Mouse (Mus musculus) embryonic facial prominence, embryonic 11.5 days (tissue): ENCODE measurements around the gene Gse1. TPM values are rescaled to one million over a fixed set of nuclear protein-coding genes. Genes with fewer than 3 reads are reported as not detected.

ENCODE experiments used
- ATAC-seq: fragments of 200-750 bp; cut with Nextera tagmentation; replicated peaks from 2 replicates; pipeline ENCODE4 v1.8.0; 2017; ENCODE audit warnings: low read depth; ENCODE audit not compliant: insufficient number of reproducible peaks, low FRiP score, low TSS enrichment
- DNase-seq: peaks from one replicate; pipeline ENCODE4 v3.0.0-alpha.2; 2015; ENCODE audit warnings: low spot score
- H3K27ac ChIP-seq: fragments of 300-500 bp; sonication (generic); replicated peaks from 2 replicates; pipeline ENCODE4 v1.5.1; 2014; ENCODE audit warnings: mild to moderate bottlenecking, low read depth, low read length, control low read depth
- H3K27me3 ChIP-seq: fragments of 300-500 bp; sonication (generic); 2 replicates; pipeline ENCODE4 v1.6.1; 2014; ENCODE audit warnings: mild to moderate bottlenecking, low read length, moderate library complexity, mixed read lengths; ENCODE audit not compliant: control insufficient read depth, insufficient read depth
- H3K36me3 ChIP-seq: fragments of 300-500 bp; sonication (generic); replicated peaks from 2 replicates; pipeline ENCODE4 v1.6.1; 2014; ENCODE audit warnings: low read depth, mild to moderate bottlenecking, low read length, moderate library complexity, mixed read lengths; ENCODE audit not compliant: control insufficient read depth, insufficient read depth
- H3K4me1 ChIP-seq: fragments of 300-500 bp; sonication (generic); 2 replicates; pipeline ENCODE4 v1.6.1; 2014; ENCODE audit warnings: low read length, mixed read lengths; ENCODE audit not compliant: control insufficient read depth, insufficient read depth
- H3K4me2 ChIP-seq: fragments of 300-500 bp; sonication (generic); 2 replicates; pipeline ENCODE4 v1.6.1; 2014; ENCODE audit warnings: low read depth, mild to moderate bottlenecking, control low read depth, low read length, moderate library complexity
- H3K4me3 ChIP-seq: fragments of 300-500 bp; sonication (generic); 2 replicates; pipeline ENCODE4 v1.5.1; 2014; ENCODE audit warnings: low read depth, low read length, control low read depth
- H3K9ac ChIP-seq: fragments of 300-500 bp; sonication (generic); replicated peaks from 2 replicates; pipeline ENCODE4 v1.6.1; 2014; ENCODE audit warnings: mild to moderate bottlenecking, control low read depth, low read length
- H3K9me3 ChIP-seq: fragments of 300-500 bp; sonication (generic); replicated peaks from 2 replicates; pipeline ENCODE4 v1.6.1; 2016; ENCODE audit warnings: mild to moderate bottlenecking, low read length, inconsistent platforms, mixed read lengths; ENCODE audit not compliant: control insufficient read depth
- WGBS: fragments of 180-500 bp; shearing (Covaris S2); extraction: QIAGEN DNeasy Blood & Tissue Kit; methylation state at CpG from one replicate; pipeline ENCODE4 v1.1.7; 2014; 5-methylcytosine and 5-hydroxymethylcytosine counted together
- polyA plus RNA-seq: library from polyadenylated mRNA; unstranded; fragments of >200 nt; fragmentation: Nextera tagmentation; extraction: Ambion mirVana; gene quantifications from 2 replicates; pipeline ENCODE4 v1.2.1, GENCODE M21; 2014

Gse1 gene
- polyA plus RNA-seq, 1 experiment from 2014 or later, result 8.1 TPM

DNA sequence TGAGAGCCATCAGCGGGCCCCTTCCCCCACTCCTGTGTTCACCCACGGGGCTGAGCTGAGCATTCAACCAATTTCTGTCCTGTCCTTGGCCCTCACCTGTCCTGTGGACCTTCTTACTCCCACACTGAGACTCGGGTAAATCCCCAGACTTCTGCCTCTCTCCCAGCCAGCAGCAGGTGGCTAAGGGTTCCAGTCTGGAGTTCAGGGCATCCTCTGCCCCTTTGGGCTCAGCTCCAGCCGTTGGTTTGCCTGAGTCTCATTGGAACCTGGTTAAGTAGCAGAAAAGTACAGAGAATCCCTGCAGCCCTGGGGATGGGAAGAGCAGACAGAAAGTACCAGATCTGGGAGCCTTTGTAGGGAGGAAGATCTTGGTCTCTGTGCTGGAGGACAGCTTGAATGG, 4.1 kb downstream of the Gse1 start:
- Histone ChIP-seq H3K27ac (no peak overlapping the region), H3K27me3 (no peaks in the 10 kb centered on the region; the same call in 1 of the 2 replicates)

GRCm38 (mm10) chr8:120232913-120233312, 4.7 kb downstream of the Gse1 start:
- Histone ChIP-seq H3K9me3 (no peaks in the 10 kb centered on the region), H3K4me1 (peaks cover 30% of the 10 kb centered on the region), H3K36me3 (no peaks in the 10 kb centered on the region), H3K9ac (peak overlapping the region; percentile 43), H3K27ac (no peak overlapping the region), H3K4me3 (peak overlapping the region; percentile 72), H3K27me3 (no peaks in the 10 kb centered on the region; the same call in 1 of the 2 replicates), H3K4me2 (peak overlapping the region; percentile 99)
- no peak for ATAC-seq
- 17% methylated on average over 13 of the region's 13 CpGs for WGBS
- DNase-seq, result peak; percentile 16

More for the DNA sequence above, 4.1 kb downstream of the Gse1 start:
- Histone ChIP-seq H3K4me2 (peak overlapping the region; percentile 99), H3K4me3 (peak overlapping the region; percentile 72), H3K9ac (peak overlapping the region; percentile 41), H3K9me3 (no peaks in the 10 kb centered on the region), H3K4me1 (peaks cover 30% of the 10 kb centered on the region), H3K36me3 (no peaks in the 10 kb centered on the region)
- 45% methylated on average over 4 of the region's 4 CpGs for WGBS
- DNase-seq (no peak), ATAC-seq (no peak)

DNA sequence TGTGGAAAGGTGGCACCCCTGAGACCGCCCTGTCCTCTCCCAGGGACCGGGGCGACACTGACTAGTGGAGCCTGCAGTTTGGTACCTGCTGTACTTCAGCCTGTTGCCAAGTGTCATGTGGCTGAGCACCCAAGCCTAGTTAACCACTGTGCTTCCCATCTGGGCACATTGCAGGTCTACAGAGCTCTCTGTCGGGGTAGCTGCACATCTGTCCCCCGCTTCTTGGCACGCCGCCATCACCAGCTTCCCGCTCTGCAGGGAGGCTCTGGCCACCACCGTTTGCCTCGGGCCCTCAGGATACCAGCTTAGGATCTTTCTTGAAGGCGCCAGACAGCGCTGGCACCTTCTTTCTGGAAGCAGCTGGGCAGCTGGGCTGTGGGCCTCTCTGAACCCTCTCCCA, 6.2 kb downstream of the Gse1 start:
- Histone ChIP-seq H3K36me3 (no peaks in the 10 kb centered on the region), H3K4me3 (no peak overlapping the region), H3K4me1 (peaks cover 26% of the 10 kb centered on the region)

DNA sequence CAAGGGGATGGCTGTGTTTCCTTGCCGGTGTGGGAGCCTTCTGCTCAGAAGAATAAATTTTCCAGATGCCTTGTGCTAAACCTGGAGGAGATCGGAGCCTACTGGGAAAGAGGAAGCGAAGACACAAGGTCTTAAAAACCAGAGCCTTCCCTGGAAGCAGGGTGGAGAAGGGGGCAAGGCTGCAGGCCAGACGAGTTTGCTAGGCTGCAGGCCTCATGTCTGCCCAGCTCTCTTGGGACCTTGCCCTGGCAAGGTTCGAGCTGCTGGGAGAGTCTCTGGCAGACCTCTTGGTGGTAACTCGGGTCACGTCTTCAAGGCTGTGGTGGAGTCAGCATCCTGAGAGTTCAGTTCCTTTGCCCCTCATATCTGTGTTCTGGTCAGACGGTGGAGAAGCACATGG, 6.6 kb downstream of the Gse1 start:
- no peaks in the 10 kb centered on the region for H3K27me3 ChIP-seq
- DNase-seq (no peak), ATAC-seq (no peak)
- H3K4me1 ChIP-seq, result peaks cover 24% of the 10 kb centered on the region
- WGBS, result 72% methylated on average over 8 of the region's 8 CpGs
- no peak overlapping the region for H3K9ac ChIP-seq
- no peak overlapping the region for H3K4me2 ChIP-seq
- no peaks in the 10 kb centered on the region for H3K9me3 ChIP-seq
- H3K36me3 ChIP-seq, result no peaks in the 10 kb centered on the region
- H3K4me3 ChIP-seq, result no peak overlapping the region
- no peak overlapping the region for H3K27ac ChIP-seq

More for the DNA sequence above, 6.2 kb downstream of the Gse1 start:
- Histone ChIP-seq H3K9me3 (no peaks in the 10 kb centered on the region), H3K27me3 (no peaks in the 10 kb centered on the region; the same call in 1 of the 2 replicates), H3K4me2 (no peak overlapping the region), H3K27ac (no peak overlapping the region), H3K9ac (no peak overlapping the region)
- 78% methylated on average over 12 of the region's 12 CpGs for WGBS
- ATAC-seq (no peak), DNase-seq (no peak)

DNA sequence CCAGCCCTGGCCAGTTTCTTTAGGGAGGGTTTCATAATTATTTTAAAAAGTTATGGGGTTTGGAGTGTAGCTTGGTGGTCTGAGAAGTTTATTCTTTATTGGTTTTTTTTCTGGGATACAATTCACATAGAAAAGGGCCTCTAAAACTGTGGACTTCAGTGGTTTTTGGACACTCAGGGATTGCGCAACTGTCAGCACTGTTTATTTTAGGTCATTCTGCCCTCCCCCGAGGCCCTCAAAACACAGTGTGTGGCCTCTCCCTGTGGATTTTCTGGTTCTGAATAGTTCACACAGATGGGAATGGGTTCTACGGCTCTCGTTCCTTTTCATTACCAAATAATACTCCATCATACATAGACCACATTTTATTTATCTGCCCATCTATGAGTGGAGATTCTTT, 15.0 kb downstream of the Gse1 start:
- Histone ChIP-seq H3K4me1 (no peaks in the 10 kb centered on the region), H3K27ac (no peak overlapping the region), H3K27me3 (no peaks in the 10 kb centered on the region), H3K4me3 (no peak overlapping the region), H3K9ac (no peak overlapping the region), H3K4me2 (no peak overlapping the region), H3K36me3 (no peaks in the 10 kb centered on the region; the same call in none of the 2 replicates), H3K9me3 (no peaks in the 10 kb centered on the region; the same call in 1 of the 2 replicates)
- ATAC-seq (no peak), DNase-seq (no peak)
- WGBS, result 86% methylated on average over 4 of the region's 4 CpGs

DNA sequence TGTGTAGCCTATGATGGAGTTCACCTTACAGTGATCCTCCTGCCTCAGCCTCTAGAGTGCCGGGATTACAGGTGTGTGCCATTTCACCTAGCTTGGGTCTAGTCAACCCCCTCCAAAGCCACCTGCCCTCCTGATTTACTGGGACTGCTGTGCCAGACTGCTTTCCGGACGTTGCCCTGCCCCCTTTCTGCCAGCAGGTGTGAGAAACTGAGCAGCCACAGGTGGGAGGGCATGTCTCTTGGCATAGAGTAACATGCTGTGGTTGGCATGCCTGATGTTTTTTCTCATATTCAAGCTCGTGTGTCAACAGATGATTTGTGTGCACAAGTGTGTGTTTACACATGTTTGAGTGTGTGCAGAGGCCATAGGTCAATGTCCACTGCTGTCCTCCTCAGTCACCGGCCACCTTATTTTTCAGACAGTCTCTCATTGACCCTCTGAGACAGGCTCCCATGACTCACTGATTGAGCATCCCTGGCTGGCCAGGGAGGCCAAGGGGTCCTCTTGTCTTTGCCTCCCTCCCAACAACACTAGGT, 15.7 kb downstream of the Gse1 start:
- Histone ChIP-seq H3K9ac (no peak overlapping the region), H3K4me3 (no peak overlapping the region), H3K27me3 (no peaks in the 10 kb centered on the region), H3K4me2 (no peak overlapping the region), H3K4me1 (no peaks in the 10 kb centered on the region), H3K36me3 (no peaks in the 10 kb centered on the region; the same call in none of the 2 replicates), H3K9me3 (no peaks in the 10 kb centered on the region; the same call in 1 of the 2 replicates), H3K27ac (no peak overlapping the region)
- no peak for ATAC-seq
- no peak for DNase-seq
- 88% methylated on average over 5 of the region's 5 CpGs for WGBS

DNA sequence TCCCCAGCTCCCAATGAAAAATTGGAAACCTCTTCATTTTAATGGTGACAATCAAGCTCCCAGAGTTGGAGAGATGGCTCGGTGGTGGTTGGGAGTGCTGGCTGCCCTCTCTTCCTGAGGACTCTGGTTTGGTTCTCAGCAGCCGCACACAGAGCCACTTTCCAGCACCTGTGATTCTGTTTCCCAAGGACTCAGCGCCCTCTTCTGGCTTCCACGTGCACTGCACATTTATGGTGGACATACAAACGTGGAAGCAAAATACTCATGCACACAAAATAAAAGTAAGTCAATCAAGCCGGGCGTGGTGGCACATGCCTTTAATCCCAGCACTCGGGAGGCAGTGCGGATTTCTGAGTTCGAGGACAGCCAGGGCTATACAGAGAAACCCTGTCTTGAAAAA, 16.3 kb downstream of the Gse1 start:
- no peak for ATAC-seq
- Histone ChIP-seq H3K9ac (no peak overlapping the region), H3K27ac (no peak overlapping the region), H3K9me3 (no peaks in the 10 kb centered on the region; the same call in 1 of the 2 replicates), H3K4me2 (no peak overlapping the region), H3K4me1 (no peaks in the 10 kb centered on the region), H3K36me3 (no peaks in the 10 kb centered on the region; the same call in none of the 2 replicates), H3K27me3 (no peaks in the 10 kb centered on the region), H3K4me3 (no peak overlapping the region)
- no peak for DNase-seq
- 90% methylated on average over 10 of the region's 10 CpGs for WGBS

- no peak for ATAC-seq
- H3K27ac ChIP-seq, result no peak overlapping the region
- H3K4me1 ChIP-seq, result no peaks in the 10 kb centered on the region
- no peak overlapping the region for H3K4me2 ChIP-seq
- DNase-seq, result no peak
- H3K27me3 ChIP-seq, result no peaks in the 10 kb centered on the region
- H3K9me3 ChIP-seq, result no peaks in the 10 kb centered on the region; the same call in 1 of the 2 replicates
- H3K9ac ChIP-seq, result no peak overlapping the region
- 82% methylated on average over 5 of the region's 5 CpGs for WGBS
- no peak overlapping the region for H3K4me3 ChIP-seq
- H3K36me3 ChIP-seq, result no peaks in the 10 kb centered on the region; the same call in none of the 2 replicates
Measured at GRCm38 (mm10) chr8:120247618-120248017, 19.4 kb downstream of the Gse1 start.
